Mouse (Mus musculus): Measurements from ENCODE around the gene Mindy1. TPM values are rescaled to one million over a fixed set of nuclear protein-coding genes. Genes with fewer than 3 reads are reported as not detected.

Mindy1 gene
- 29.3 to 34.5 TPM (median 31.6 TPM) in 4 replicates for total RNA-seq (2023)

GRCm38 (mm10) chr3:95281216-95282126, at the start of gene Mindy1, which contains the start of gene Prune1:
Mindy1 (plus strand) TSS chr3:95281345.
Prune1 (minus strand) TSS chr3:95282076.

GRCm38 (mm10) chr3:95241498-95241897, 39.6 kb upstream of the Mindy1 start, which contains the start of gene Gm128:
Gm128 (minus strand) TSS chr3:95241598.

GRCm38 (mm10) chr3:95250783-95251424, 30.2 kb upstream of the Mindy1 start, which contains the start of gene Bnipl:
Bnipl (minus strand) TSS chr3:95251193.

GRCm38 (mm10) chr3:95307100-95307499, 26.0 kb downstream of the Mindy1 start, which contains the start of gene Anxa9:
Anxa9 (minus strand) TSS chr3:95307176.

GRCm38 (mm10) chr3:95314486-95315093, 33.4 kb downstream of the Mindy1 start, which contains the start of gene Cers2:
Cers2 (plus strand) TSS chr3:95314791.

Other genes with a start within 250 kb of the Mindy1 start
- gene Psmd4, start 238.7 kb upstream of the Mindy1 start, total RNA-seq (2023) = 111 to 141 TPM (median 125 TPM) in 4 replicates
- 33.8 to 38.5 TPM (median 35.8 TPM) in 4 replicates for gene Pip5k1a, start 174.4 kb upstream of the Mindy1 start, total RNA-seq (2023)
- 49.9 to 62.3 TPM (median 55.4 TPM) in 4 replicates for gene Vps72, start 170.3 kb upstream of the Mindy1 start, total RNA-seq (2023)
- 1.1 to 2.9 TPM (median 2.2 TPM) in 4 replicates for gene Tmod4, start 156.9 kb upstream of the Mindy1 start, total RNA-seq (2023)
- 62.4 to 85.5 TPM (median 67.5 TPM) in 4 replicates for gene Scnm1, start 147.3 kb upstream of the Mindy1 start, total RNA-seq (2023)
- 5.7 to 6.9 TPM (median 6.4 TPM) in 4 replicates for gene Lysmd1, start 147.3 kb upstream of the Mindy1 start, total RNA-seq (2023)
- 21.7 to 31.8 TPM (median 29.5 TPM) in 4 replicates for gene Tnfaip8l2, start 139.0 kb upstream of the Mindy1 start, total RNA-seq (2023)
- gene Sema6c, start 120.9 kb upstream of the Mindy1 start, total RNA-seq (2023) = 0.37 to 2.0 TPM (median 1.5 TPM) in 3 of 4 replicates, not detected in the other
- 76.5 to 77.1 TPM (median 76.8 TPM) in 4 replicates for gene Gabpb2, start 63.4 kb upstream of the Mindy1 start, total RNA-seq (2023)
- gene Cdc42se1, start 52.6 kb upstream of the Mindy1 start, total RNA-seq (2023) = 183 to 200 TPM (median 191 TPM) in 4 replicates
- 5.0 to 8.0 TPM (median 6.1 TPM) in 4 replicates for gene Mllt11, start 49.2 kb upstream of the Mindy1 start, total RNA-seq (2023)
- gene Gm128, start 39.7 kb upstream of the Mindy1 start, total RNA-seq (2023) = not detected in 4 replicates
- not detected in 4 replicates for gene Bnipl, start 30.2 kb upstream of the Mindy1 start, total RNA-seq (2023)
- 10.5 to 12.0 TPM (median 11.5 TPM) in 4 replicates for gene Prune1, start 731 bp downstream of the Mindy1 start, total RNA-seq (2023)
- 1.3 to 2.2 TPM (median 1.9 TPM) in 4 replicates for gene Anxa9, start 25.8 kb downstream of the Mindy1 start, total RNA-seq (2023)
- gene Cers2, start 33.4 kb downstream of the Mindy1 start, total RNA-seq (2023) = 127 to 147 TPM (median 132 TPM) in 4 replicates
- gene Setdb1, start 75.9 kb downstream of the Mindy1 start, total RNA-seq (2023) = 31.0 to 36.5 TPM (median 35.8 TPM) in 4 replicates
- not detected in 4 replicates for gene 4930558C23Rik, start 121.5 kb downstream of the Mindy1 start, total RNA-seq (2023)
- 84.3 to 103 TPM (median 88.9 TPM) in 4 replicates for gene Arnt, start 153.0 kb downstream of the Mindy1 start, total RNA-seq (2023)
- gene Ctsk, start 217.9 kb downstream of the Mindy1 start, total RNA-seq (2023) = 1.3 to 2.5 TPM (median 1.4 TPM) in 4 replicates
- gene Ctss, start 245.4 kb downstream of the Mindy1 start, total RNA-seq (2023) = 409 to 475 TPM (median 445 TPM) in 4 replicates